ENCODE assay signal across 8 mouse cellular contexts in the genomic region with DNA sequence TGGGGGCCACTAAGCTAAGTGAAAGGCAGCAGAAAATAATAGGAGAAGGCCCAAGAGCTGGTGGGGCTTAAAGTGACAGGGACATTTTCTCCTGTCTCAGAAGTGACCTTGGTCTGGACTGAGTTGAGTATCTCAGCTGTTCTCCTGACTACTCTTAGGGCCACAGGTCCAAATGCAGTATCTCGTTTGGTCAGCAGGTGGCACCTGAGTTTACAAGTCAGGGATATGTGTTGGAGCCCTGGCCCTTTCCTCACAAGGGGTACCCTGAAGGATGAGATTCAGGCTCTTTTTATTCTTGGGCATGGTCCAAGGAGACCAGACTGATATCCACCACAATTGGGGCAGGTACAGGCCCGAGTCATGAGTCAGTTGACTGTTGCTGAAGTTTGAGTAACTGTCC. TPM values are rescaled to one million over a fixed set of nuclear protein-coding genes. Genes with fewer than 3 reads are reported as not detected.
A peak's percentile ranks its signal among the peaks of the same experiment; 100 is the strongest.
DNase-seq lines count a peak whose midpoint lies in the region; ATAC-seq and TF ChIP-seq lines count a peak whose summit lies in the region.

No protein-coding gene starts in this region.

- no peak overlapping the region for H3K27ac ChIP-seq in embryonic facial prominence, embryonic 10.5 days (replicated peaks)
- no peak overlapping the region for H3K27ac ChIP-seq in heart, postnatal 0 days (ENCODE audit: low read depth)
- no peak overlapping the region for H3K27ac ChIP-seq in liver, embryonic 12.5 days

- H3K9me3 ChIP-seq in E14TG2a.4 (ENCODE audit: low read length): no peaks in the 10 kb centered on the region
- no peaks in the 10 kb centered on the region for H3K9me3 ChIP-seq in embryonic facial prominence, embryonic 10.5 days
- H3K9me3 ChIP-seq in heart, postnatal 0 days (replicated peaks; ENCODE audit: control insufficient read depth, low read length): no peaks in the 10 kb centered on the region
- no peaks in the 10 kb centered on the region for H3K9me3 ChIP-seq in liver, embryonic 12.5 days (replicated peaks)

- no peak for TF ChIP-seq EP300 in heart, postnatal 0 days (IDR thresholded peaks at IDR 0.05; ENCODE audit: low read depth)

- peak; percentile 71 for DNase-seq in adrenal gland, postnatal 14 days
- DNase-seq in embryonic facial prominence, embryonic 10.5 days (ENCODE audit: low spot score): peak; percentile 59
- DNase-seq in heart, postnatal 0 days (ENCODE audit: low spot score): peak; percentile 30
- peak; percentile 71 for DNase-seq in kidney, postnatal 14 days
- DNase-seq in ovary, postnatal 14 days (ENCODE audit: low spot score): peak; percentile 53
- peak; percentile 28 for DNase-seq in yolk sac, embryonic 10.5 days (ENCODE audit: low spot score)

- H3K27me3 ChIP-seq in E14TG2a.4 (ENCODE audit: insufficient read depth, low read length): no peaks in the 10 kb centered on the region
- no peaks in the 10 kb centered on the region for H3K27me3 ChIP-seq in embryonic facial prominence, embryonic 10.5 days (replicated peaks; ENCODE audit: low read depth, poor library complexity, severe bottlenecking)
- no peaks in the 10 kb centered on the region for H3K27me3 ChIP-seq in heart, postnatal 0 days (ENCODE audit: control insufficient read depth, insufficient read depth, low read length)
- H3K27me3 ChIP-seq in liver, embryonic 12.5 days (replicated peaks): no peaks in the 10 kb centered on the region

- ATAC-seq in heart, postnatal 0 days (ENCODE audit: insufficient read depth, low read depth): no peak
- ATAC-seq in liver, embryonic 12.5 days: peak; percentile 46; the same call in 1 of the 2 replicates

- 32% methylated on average over 2 of the region's 2 CpGs for WGBS in embryonic facial prominence, embryonic 10.5 days
- 24% methylated on average over 2 of the region's 2 CpGs for WGBS in heart, postnatal 0 days
- WGBS in liver, embryonic 12.5 days (ENCODE audit: insufficient replicate concordance): 16% methylated on average over 2 of the region's 2 CpGs

- H3K4me1 ChIP-seq in E14TG2a.4 (replicated peaks; ENCODE audit: low read depth, low read length): peaks cover 11% of the 10 kb centered on the region
- peaks cover 7% of the 10 kb centered on the region for H3K4me1 ChIP-seq in embryonic facial prominence, embryonic 10.5 days
- H3K4me1 ChIP-seq in heart, postnatal 0 days (ENCODE audit: control insufficient read depth, insufficient read depth): no peaks in the 10 kb centered on the region
- H3K4me1 ChIP-seq in liver, embryonic 12.5 days: no peaks in the 10 kb centered on the region

- H3K36me3 ChIP-seq in E14TG2a.4 (ENCODE audit: insufficient read depth, low read length): 0 out of 2 replicates have a peak, but pooled peaks cover 10% of the 10 kb centered on the region
- H3K36me3 ChIP-seq in embryonic facial prominence, embryonic 10.5 days (replicated peaks): peaks cover 14% of the 10 kb centered on the region; the same call in 1 of the 2 replicates
- H3K36me3 ChIP-seq in heart, postnatal 0 days (replicated peaks; ENCODE audit: control insufficient read depth, insufficient read depth, low read length): peaks cover 7% of the 10 kb centered on the region
- peaks cover 10% of the 10 kb centered on the region for H3K36me3 ChIP-seq in liver, embryonic 12.5 days

- TF ChIP-seq CTCF in E14TG2a.4 (conservative IDR thresholded peaks at IDR 0.05; ENCODE audit: low read length): peak; percentile 53
- peak; percentile 76 for TF ChIP-seq CTCF in heart, postnatal 0 days (IDR thresholded peaks at IDR 0.05; ENCODE audit: low read depth)

- H3K9ac ChIP-seq in heart, postnatal 0 days (replicated peaks; ENCODE audit: low read depth, low read length): no peak overlapping the region
- H3K9ac ChIP-seq in liver, embryonic 12.5 days: no peak overlapping the region

- H3K4me2 ChIP-seq in heart, postnatal 0 days (ENCODE audit: low read depth, low read length): no peak overlapping the region
- no peak overlapping the region for H3K4me2 ChIP-seq in liver, embryonic 12.5 days

- no peak overlapping the region for H3K4me3 ChIP-seq in E14TG2a.4 (replicated peaks; ENCODE audit: low read length)
- no peak overlapping the region for H3K4me3 ChIP-seq in embryonic facial prominence, embryonic 10.5 days
- no peak overlapping the region for H3K4me3 ChIP-seq in heart, postnatal 0 days (ENCODE audit: low read depth, low read length)
- no peak overlapping the region for H3K4me3 ChIP-seq in liver, embryonic 12.5 days

RNA-seq across cellular contexts. Expression of a gene that starts 44.8 kb away (rescaled TPM):
- 21.8 and 25.1 TPM in 2 replicates for total RNA-seq in adrenal gland, postnatal 14 days (2021)
- 21.8 and 23.7 TPM in 2 replicates for polyA plus RNA-seq in embryonic facial prominence, embryonic 10.5 days (2016; fragmentation: Nextera tagmentation; extraction: Ambion mirVana)
- total RNA-seq in heart, postnatal 0 days (2014; rRNA removed; ENCODE audit: low replicate concordance): 30.3 and 33.2 TPM in 2 replicates
- 22.1 and 23.4 TPM in 2 replicates for polyA plus RNA-seq in heart, postnatal 0 days (2015; fragmentation: Nextera tagmentation; extraction: Ambion mirVana)
- polyA plus RNA-seq in liver, embryonic 12.5 days (2016; fragmentation: Nextera tagmentation; extraction: Ambion mirVana): 10.6 and 11.3 TPM in 2 replicates
